Mouse (Mus musculus): ENCODE results near the gene Gns.
"Not testable (repeated sequence)": the region's sequence is repeated elsewhere in the genome, so short reads cannot be mapped to it uniquely, and the experiment has no call there.

Gns gene

GRCm38 (mm10) chr10:121364801-121365564 lies at the start of gene Gns:
Gene Gns, plus strand, starts transcription at chr10:121365090.
- peak; percentile 81 for DNase-seq (ENCODE audit: low read depth, low spot score)

- no peak for DNase-seq (ENCODE audit: low read depth, low spot score)
These were observed 49.3 kb upstream of the Gns start for GRCm38 (mm10) chr10:121315321-121316283.

GRCm38 (mm10) chr10:121316361-121316760 lies 48.5 kb upstream of the Gns start:
- no peak for DNase-seq (ENCODE audit: low read depth, low spot score)

- DNase-seq (ENCODE audit: low read depth, low spot score) = no peak
These were observed 46.4 kb upstream of the Gns start for GRCm38 (mm10) chr10:121318397-121318950.

- DNase-seq (ENCODE audit: low read depth, low spot score) = no peak
These were observed 41.4 kb upstream of the Gns start for GRCm38 (mm10) chr10:121323493-121323892.

GRCm38 (mm10) chr10:121326167-121326566 lies 38.7 kb upstream of the Gns start:
- no peak for DNase-seq (ENCODE audit: low read depth, low spot score)

- no peak for DNase-seq (ENCODE audit: low read depth, low spot score)
These were observed 35.3 kb upstream of the Gns start for GRCm38 (mm10) chr10:121329586-121329985.

GRCm38 (mm10) chr10:121330940-121331339 lies 34.0 kb upstream of the Gns start:
- DNase-seq (ENCODE audit: low read depth, low spot score) = no peak

- no peak for DNase-seq (ENCODE audit: low read depth, low spot score)
These were observed 30.3 kb upstream of the Gns start for GRCm38 (mm10) chr10:121334576-121334975.

- DNase-seq (ENCODE audit: low read depth, low spot score) = not testable (repeated sequence)
These were observed 28.4 kb upstream of the Gns start for GRCm38 (mm10) chr10:121336536-121336935.

- no peak for DNase-seq (ENCODE audit: low read depth, low spot score)
These were observed 23.9 kb upstream of the Gns start for GRCm38 (mm10) chr10:121340754-121341593.

- DNase-seq (ENCODE audit: low read depth, low spot score) = no peak
These were observed 22.6 kb upstream of the Gns start for GRCm38 (mm10) chr10:121342260-121342659.

- DNase-seq (ENCODE audit: low read depth, low spot score) = no peak
These were observed 21.0 kb upstream of the Gns start for GRCm38 (mm10) chr10:121343867-121344266.

- DNase-seq (ENCODE audit: low read depth, low spot score) = no peak
These were observed 15.6 kb upstream of the Gns start for GRCm38 (mm10) chr10:121349244-121349643.

- DNase-seq (ENCODE audit: low read depth, low spot score) = no peak
These were observed 14.4 kb upstream of the Gns start for GRCm38 (mm10) chr10:121350357-121351065.

- no peak for DNase-seq (ENCODE audit: low read depth, low spot score)
These were observed 13.8 kb upstream of the Gns start, which contains the start of gene Tbc1d30 for GRCm38 (mm10) chr10:121351066-121351581. Gene Tbc1d30, minus strand, starts transcription at chr10:121351278.

GRCm38 (mm10) chr10:121351692-121352290 lies 13.1 kb upstream of the Gns start:
- DNase-seq (ENCODE audit: low read depth, low spot score) = no peak

GRCm38 (mm10) chr10:121360358-121360757 lies 4.5 kb upstream of the Gns start:
- no peak for DNase-seq (ENCODE audit: low read depth, low spot score)

GRCm38 (mm10) chr10:121363201-121363600 lies 1.7 kb upstream of the Gns start:
- DNase-seq (ENCODE audit: low read depth, low spot score) = no peak

- no peak for DNase-seq (ENCODE audit: low read depth, low spot score)
These were observed 584 bp upstream of the Gns start for GRCm38 (mm10) chr10:121364306-121364705.
